Mouse (Mus musculus) lung, adult 2 months (tissue): ENCODE data around the gene Fgfr3.

ENCODE experiments used
- CTCF ChIP-seq: fragments of 200-500 bp; IDR thresholded peaks from 2 replicates; pipeline ENCODE4 v1.5.1; 2011; ENCODE audit warnings: mild to moderate bottlenecking, low read length, control low read depth; ENCODE audit not compliant: insufficient read depth
- POLR2A ChIP-seq: fragments of 200-500 bp; IDR thresholded peaks from 2 replicates; pipeline ENCODE4 v1.6.1; 2011; ENCODE audit warnings: low read depth, mild to moderate bottlenecking, control low read depth, low read length, borderline replicate concordance; ENCODE audit errors: extremely low read depth

DNA sequence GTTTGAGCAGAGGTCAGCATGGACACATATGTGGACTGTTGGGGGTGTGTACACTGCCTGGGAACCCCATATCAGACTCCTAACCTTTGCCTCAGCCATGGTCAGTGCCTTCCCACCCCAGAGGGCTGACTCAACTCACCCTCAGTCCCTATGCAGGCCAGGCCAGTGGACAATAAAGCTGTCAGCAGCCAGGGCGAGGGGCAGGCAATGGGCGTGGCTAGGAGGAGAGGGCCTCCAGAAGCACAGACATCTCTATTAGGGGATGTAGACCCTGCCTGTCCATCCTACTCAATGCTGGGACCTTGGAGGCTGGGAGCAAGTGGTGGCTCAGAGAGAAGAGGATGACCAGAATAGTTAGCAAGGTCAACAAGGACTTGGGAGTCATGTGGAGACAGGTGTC, 6.3 kb upstream of the Fgfr3 start:
- TF ChIP-seq POLR2A (no peak), CTCF (no peak)
